Mouse (Mus musculus) MN1 (cell line): ENCODE measurements at regions not wholly inside any gene's neighbourhood (a gene's known extent, or its start where the extent isn't known, plus 50 kb on each side); places are given as distances from the start of the nearest gene placed in this dataset.
"Not testable (repeated sequence)": the region's sequence is repeated elsewhere in the genome, so short reads cannot be mapped to it uniquely, and the experiment has no call there.

ENCODE experiments used
- DNase-seq: peaks from one replicate; pipeline ENCODE4 v3.0.0-alpha.2; 2016; ENCODE audit warnings: low spot score

- DNase-seq: no peak
These were observed 667.4 kb upstream of the Igfbp7 start for GRCm38 (mm10) chr5:78075203-78075602.

GRCm38 (mm10) chr5:78032554-78033250 lies 624.9 kb upstream of the Igfbp7 start:
- no peak for DNase-seq

- no peak for DNase-seq
These were observed 609.7 kb upstream of the Igfbp7 start for GRCm38 (mm10) chr5:78017523-78017922.

GRCm38 (mm10) chr5:77986449-77987047 lies 578.7 kb upstream of the Igfbp7 start:
- no peak for DNase-seq

GRCm38 (mm10) chr5:77985269-77985668 lies 577.4 kb upstream of the Igfbp7 start:
- no peak for DNase-seq

GRCm38 (mm10) chr5:77940021-77940420 lies 532.2 kb upstream of the Igfbp7 start:
- DNase-seq: not testable (repeated sequence)

- no peak for DNase-seq
These were observed 524.0 kb upstream of the Igfbp7 start for GRCm38 (mm10) chr5:77931874-77932273.

GRCm38 (mm10) chr5:77921186-77921585 lies 513.3 kb upstream of the Igfbp7 start:
- DNase-seq: no peak

GRCm38 (mm10) chr5:77917086-77917676 lies 509.3 kb upstream of the Igfbp7 start:
- DNase-seq: no peak

- no peak for DNase-seq
These were observed 508.5 kb upstream of the Igfbp7 start for GRCm38 (mm10) chr5:77916375-77916774.

GRCm38 (mm10) chr5:77909218-77909617 lies 501.4 kb upstream of the Igfbp7 start:
- DNase-seq: no peak

- DNase-seq: not testable (repeated sequence)
These were observed 484.2 kb upstream of the Igfbp7 start for GRCm38 (mm10) chr5:77892024-77892423.

- no peak for DNase-seq
These were observed 480.7 kb upstream of the Igfbp7 start for GRCm38 (mm10) chr5:77888534-77888933.

GRCm38 (mm10) chr5:77871403-77871802 lies 463.6 kb upstream of the Igfbp7 start:
- no peak for DNase-seq

- DNase-seq: no peak
These were observed 457.5 kb upstream of the Igfbp7 start for GRCm38 (mm10) chr5:77865342-77865741.

GRCm38 (mm10) chr5:77855191-77855590 lies 447.4 kb upstream of the Igfbp7 start:
- DNase-seq: no peak

- no peak for DNase-seq
These were observed 446.4 kb upstream of the Igfbp7 start for GRCm38 (mm10) chr5:77853999-77854784.

- DNase-seq: no peak
These were observed 443.8 kb upstream of the Igfbp7 start for GRCm38 (mm10) chr5:77851645-77852044.

- DNase-seq: no peak
These were observed 430.6 kb upstream of the Igfbp7 start for GRCm38 (mm10) chr5:77838186-77839097.

GRCm38 (mm10) chr5:77827971-77828370 lies 420.1 kb upstream of the Igfbp7 start:
- no peak for DNase-seq

- no peak for DNase-seq
These were observed 418.2 kb upstream of the Igfbp7 start for GRCm38 (mm10) chr5:77826063-77826462.
